Mouse (Mus musculus) monocyte, adult 2 months (primary cell): ENCODE data around the gene Pthlh.
A peak's percentile ranks its signal among the peaks of the same experiment; 100 is the strongest.

Experiments
- DNase-seq, 2 experiments: peaks; one replicate each; pipeline ENCODE4 v3.0.0; 2022; ENCODE audit warnings: low spot score in 2 of 2, low read depth in 1 of 2

Gene Pthlh

GRCm38 (mm10) chr6:147263587-147264565 lies at the start of gene Pthlh:
Gene Pthlh (minus strand): TSS chr6:147264183.
- DNase-seq: no peak

DNA sequence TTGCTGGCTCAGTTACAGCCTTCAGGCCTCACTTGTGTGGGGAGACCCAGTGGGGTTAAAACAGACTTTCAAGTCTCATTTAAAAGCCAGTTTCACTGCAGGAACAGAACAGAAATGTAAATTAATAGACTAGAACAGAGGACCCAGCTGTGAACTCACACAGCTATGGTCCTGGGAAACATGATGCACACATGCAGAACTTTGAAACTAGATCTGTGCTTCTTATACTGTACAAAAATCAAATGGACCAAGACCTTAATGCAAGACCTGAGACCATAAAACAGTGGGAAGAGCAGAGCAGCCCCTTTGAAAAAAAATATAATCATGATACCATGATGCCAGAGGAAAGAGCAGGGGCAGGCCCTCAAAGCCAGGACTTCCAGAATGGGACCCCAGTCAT lies 49.3 kb upstream of the Pthlh start:
- no peak for DNase-seq

GRCm38 (mm10) chr6:147310435-147310978 lies 46.5 kb upstream of the Pthlh start:
- no peak for DNase-seq

DNA sequence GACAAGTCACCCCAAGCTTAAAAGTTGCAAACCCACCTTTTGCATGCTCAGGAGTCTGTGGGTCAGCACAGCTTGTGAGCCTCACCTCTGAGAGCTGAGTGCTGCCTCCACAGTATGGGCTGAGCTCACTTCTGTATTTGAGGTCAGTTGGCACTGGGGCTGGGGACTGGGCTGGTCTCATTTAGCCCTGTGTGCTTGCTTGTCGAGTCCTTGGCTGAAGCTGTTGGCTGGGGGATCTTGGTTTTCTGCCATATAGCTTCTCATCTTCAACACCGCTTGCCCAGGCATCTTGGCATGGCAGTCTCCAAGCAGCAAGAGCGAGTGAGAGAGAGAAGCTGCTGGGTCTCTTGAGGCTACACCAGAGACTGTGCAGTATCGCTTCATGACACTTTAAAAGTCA lies 46.1 kb upstream of the Pthlh start:
- no peak for DNase-seq

DNA sequence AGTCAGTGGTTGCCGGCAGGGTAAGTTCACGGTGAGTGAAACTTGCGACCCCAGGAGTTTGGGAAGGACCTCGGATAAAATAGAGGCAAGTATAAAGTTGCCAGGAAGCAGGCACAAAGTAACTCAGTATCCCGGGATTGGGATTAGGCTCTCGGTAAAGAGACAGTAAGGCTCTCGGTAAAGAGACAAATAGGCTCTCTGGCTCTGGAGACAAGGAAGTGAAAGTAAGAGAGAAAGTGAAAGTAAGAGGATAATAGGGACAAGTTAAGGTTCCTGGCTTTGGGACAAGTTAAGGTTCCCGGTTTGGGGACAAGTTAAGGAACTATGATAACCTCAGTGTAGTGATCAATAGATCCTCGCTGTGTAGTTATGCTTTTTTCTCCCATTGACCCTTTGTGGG lies 40.3 kb upstream of the Pthlh start:
- DNase-seq: peak; percentile 23 to 27

GRCm38 (mm10) chr6:147299607-147300006 lies 35.6 kb upstream of the Pthlh start:
- DNase-seq: no peak

DNA sequence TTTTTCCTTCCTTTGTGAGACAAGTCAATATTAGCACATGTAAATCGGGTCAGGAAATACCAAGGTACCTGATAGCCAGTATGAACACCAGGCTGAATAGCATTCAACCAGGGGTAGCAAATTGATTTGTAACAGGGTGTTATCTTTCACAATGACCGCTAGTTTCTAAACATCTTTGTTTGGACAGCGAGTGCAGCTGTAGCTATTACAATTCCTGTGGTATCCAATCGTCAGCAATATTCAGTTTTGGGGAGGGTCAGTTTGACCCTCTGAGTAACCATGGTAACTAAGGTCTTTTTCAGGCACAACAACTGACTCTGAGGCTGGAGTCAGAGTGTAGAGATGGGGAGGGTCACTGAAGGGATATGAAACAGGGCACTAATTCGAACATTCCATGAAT lies 15.3 kb upstream of the Pthlh start:
- no peak for DNase-seq

GRCm38 (mm10) chr6:147268143-147268790 lies 4.3 kb upstream of the Pthlh start:
- no peak for DNase-seq

DNA sequence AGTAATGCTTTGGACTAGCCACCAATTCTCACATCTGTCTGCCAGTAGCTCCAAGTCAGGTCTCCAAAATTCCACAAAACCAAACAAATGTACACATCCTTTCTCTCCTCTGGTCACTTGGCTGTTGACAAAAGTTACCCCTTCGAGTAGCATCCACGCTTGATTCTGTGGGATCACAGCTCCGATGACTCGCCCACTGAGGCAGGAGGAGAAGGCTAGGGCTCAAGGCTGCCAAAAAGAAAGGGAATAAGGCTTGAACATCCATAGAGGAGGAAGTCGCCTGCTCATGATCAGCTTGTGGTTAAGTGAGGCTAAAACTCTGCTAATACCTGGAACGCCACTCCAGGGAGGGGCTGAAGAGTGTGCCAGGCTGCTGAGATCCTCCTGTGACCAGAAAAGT lies 2.5 kb upstream of the Pthlh start:
- no peak for DNase-seq

DNA sequence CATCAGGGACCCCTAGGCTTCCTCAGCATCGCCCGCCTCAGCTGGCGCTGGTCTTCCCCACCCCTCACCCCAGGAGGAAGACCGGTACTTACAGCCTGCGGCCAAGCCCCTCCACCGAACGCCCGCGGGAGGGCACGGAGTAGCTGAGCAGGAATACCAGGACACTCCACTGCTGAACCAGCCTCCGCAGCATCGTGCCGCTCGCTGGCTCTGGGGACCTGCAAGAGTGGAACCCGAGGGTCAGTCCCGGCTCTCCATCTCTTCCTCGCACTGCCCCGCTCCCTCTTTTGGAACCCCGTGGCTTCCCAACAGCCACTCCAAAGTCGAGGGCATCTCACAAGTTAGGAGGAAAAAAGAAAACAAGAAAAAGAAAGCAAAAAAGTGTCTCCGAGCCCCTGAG lies 805 bp downstream of the Pthlh start:
- no peak for DNase-seq

DNA sequence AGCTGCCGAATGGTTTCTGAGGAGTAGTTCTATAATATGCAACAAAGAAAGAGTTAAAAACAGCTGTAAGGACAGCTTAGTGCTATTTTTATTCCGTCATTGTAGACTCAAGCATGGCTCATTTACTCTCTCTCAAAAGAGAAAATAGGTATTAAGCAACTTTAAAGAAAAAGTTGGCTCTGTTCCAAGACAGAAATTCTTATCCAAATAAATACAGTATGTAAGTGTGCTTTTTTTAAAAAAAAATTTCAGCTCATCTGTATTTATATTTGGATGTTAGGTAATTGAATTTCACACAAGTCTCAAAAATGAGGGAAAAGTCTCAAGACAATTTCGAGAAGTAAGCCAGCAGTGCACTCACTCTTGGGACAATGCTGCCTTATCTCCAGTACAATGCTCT lies 2.4 kb downstream of the Pthlh start:
- DNase-seq: no peak

DNA sequence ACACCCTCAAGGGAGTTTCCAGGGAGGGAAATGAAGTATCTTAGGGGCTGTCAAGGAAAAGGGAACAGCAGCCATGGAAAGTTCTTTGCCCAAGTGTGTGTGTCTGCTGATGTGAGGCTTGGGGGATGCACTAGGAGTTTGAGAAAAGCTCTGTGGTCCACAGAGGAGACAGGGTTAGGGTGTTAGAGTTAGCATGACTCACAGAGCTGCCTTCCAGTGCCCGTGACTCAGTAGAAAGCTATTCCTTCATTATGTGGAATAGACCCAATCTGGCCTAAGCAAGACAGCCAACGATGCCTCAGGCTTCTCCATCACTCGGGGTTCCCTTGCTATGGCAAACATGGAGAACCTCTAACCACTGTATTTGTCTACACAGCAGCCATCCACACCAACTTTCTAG lies 3.2 kb downstream of the Pthlh start:
- DNase-seq: no peak

- no peak for DNase-seq
Observed at GRCm38 (mm10) chr6:147247782-147248181, 16.2 kb downstream of the Pthlh start.

GRCm38 (mm10) chr6:147244294-147244693 lies 19.7 kb downstream of the Pthlh start:
- no peak for DNase-seq

DNA sequence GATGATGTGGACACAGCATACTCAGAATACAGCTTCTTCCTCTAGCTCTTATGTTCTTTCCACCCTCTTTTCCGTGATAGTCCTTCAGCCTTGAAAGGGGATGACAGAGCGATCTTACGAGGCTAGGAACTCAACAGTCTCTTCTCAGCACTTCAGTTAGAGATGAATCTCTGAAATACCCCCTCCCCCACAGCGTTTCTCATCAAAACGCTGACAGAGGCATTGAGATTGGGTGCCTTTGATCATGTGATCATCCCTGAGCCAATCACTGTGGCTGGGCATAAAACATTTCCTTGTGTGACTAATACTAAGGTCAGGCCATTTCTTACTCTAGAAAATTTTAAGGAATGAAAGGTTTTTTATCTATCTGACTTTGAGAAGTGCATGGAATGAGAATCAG lies 20.3 kb downstream of the Pthlh start:
- DNase-seq: no peak

DNA sequence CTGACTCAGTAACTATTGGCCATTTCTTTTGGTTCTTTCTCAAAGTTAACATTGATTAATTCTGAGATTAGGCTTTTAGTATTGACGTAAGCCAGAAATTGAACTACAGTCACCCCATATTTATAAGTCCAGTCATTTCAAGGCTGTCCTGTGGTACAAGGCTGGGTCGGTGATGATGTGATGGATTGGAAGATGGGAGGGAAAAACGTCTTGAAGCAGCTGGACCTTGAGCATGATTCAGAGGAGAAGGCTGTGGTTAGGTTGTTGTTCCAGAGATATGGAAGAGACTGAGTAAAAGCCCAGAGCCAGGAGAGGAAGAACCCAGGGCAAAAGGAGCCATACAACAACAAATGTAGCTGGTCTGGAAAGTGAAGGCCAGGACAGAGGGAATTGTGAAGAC lies 22.4 kb downstream of the Pthlh start:
- no peak for DNase-seq

DNA sequence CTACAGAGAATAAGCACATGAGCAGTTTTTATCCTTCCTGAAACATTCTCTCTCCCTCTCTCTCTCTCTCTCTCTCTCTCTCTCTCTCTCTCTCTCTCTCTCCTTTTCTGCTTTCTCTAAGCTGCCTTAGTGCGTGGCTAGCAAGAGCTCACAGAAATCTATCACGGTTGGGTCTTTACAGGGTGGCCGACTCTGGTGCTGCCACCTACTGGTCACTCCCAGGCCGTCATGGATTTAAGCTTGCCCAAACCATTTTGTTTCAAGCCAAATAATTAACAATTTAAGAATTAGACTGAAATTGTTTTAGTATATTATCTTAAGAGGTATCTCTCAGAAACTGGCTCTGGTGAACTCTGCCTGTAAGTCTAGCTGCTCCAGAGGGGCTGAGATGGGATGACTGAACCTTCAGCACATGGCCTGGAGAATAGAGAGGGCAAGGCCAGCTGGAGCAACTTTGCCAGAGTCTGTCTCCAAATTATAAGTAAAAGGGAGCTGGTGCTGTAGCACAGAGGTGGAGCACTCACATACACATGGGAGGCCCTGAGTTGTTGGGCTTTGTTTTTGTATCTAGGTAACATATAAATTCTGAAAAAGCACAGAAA lies 23.7 kb downstream of the Pthlh start:
- no peak for DNase-seq

DNA sequence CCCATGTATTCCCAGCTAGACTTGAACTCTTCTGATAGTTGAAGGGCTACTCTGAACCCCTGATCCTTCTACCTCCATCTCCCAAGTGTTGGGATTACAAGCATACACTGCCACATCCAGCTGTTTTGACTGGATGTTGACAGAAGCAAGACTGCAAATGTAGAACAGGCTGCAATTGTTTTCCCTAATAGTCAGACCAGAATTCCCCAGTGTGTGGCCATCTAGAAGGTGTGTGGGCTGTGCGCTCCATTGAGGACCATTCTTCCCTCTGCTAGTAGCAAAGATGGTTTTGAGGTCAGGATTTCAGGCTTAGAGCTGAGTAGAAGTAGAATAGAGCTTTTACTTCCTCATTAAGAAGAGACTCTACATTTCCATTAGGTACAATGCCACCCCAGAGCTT lies 37.3 kb downstream of the Pthlh start:
- DNase-seq: no peak

- DNase-seq: no peak
Observed at GRCm38 (mm10) chr6:147219099-147219498, 44.9 kb downstream of the Pthlh start.

- no peak for DNase-seq
Observed at GRCm38 (mm10) chr6:147216156-147216555, 47.8 kb downstream of the Pthlh start.

DNA sequence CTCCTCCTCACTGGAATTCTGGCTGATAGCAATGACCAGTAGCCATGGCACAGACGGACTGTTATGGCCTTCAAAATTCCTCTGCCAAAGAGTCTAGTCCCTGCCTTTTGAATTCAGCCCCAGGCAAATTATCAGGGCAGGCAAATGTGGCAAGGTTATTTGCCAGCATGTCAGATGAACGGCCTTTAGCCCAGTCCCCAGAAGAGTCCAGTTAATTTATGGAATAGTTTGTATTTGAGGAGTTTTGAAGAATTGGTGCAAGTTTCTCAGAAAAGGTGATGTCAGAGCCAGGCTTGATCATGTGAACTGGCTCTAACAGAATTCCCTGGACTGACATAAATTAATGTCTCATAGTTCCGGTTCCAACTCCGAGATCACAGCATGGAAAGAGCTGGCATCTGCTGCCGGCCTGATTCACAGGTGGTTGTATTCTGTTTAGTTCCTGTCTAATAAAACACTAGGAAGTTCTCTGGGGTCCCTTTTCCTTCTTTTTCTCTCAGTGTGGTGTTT lies 56.1 kb downstream of the Pthlh start:
- DNase-seq: no peak
